Mouse (Mus musculus): Measurements from ENCODE around the gene Nckap5l. TPM values are rescaled to one million over a fixed set of nuclear protein-coding genes. Genes with fewer than 3 reads are reported as not detected.

The Nckap5l gene
- polyA plus RNA-seq, 1 experiment from 2014 or later, result 6.0 TPM

GRCm38 (mm10) chr15:99403159-99403889 is 54.2 kb downstream of the Nckap5l start:
- Histone ChIP-seq H3K4me2 (no peak overlapping the region), H3K9me3 (ENCODE audit: control insufficient read depth, low read length) (no peaks in the 10 kb centered on the region), H3K27me3 (replicated peaks; ENCODE audit: control insufficient read depth, insufficient read depth, low read length) (no peaks in the 10 kb centered on the region), H3K4me3 (ENCODE audit: low read depth, low read length) (no peak overlapping the region), H3K27ac (ENCODE audit: low read depth, low read length) (no peak overlapping the region), H3K4me1 (replicated peaks; ENCODE audit: control insufficient read depth, insufficient read depth, low read length) (peaks cover 18% of the 10 kb centered on the region), H3K9ac (ENCODE audit: low read depth, low read length) (no peak overlapping the region), H3K36me3 (ENCODE audit: control insufficient read depth, insufficient read depth, low read length) (peaks cover 37% of the 10 kb centered on the region)
- DNase-seq (ENCODE audit: low spot score) (no peak), ATAC-seq (replicated peaks; ENCODE audit: low FRiP score) (no peak)
- WGBS, result 84% methylated on average over 12 of the region's 12 CpGs

GRCm38 (mm10) chr15:99400602-99401001 is 56.9 kb downstream of the Nckap5l start:
- Histone ChIP-seq H3K4me1 (replicated peaks; ENCODE audit: control insufficient read depth, insufficient read depth, low read length) (peaks cover 42% of the 10 kb centered on the region), H3K4me2 (no peak overlapping the region), H3K9me3 (ENCODE audit: control insufficient read depth, low read length) (no peaks in the 10 kb centered on the region), H3K9ac (ENCODE audit: low read depth, low read length) (no peak overlapping the region), H3K27ac (ENCODE audit: low read depth, low read length) (no peak overlapping the region), H3K36me3 (ENCODE audit: control insufficient read depth, insufficient read depth, low read length) (peaks cover 14% of the 10 kb centered on the region; the same call in 1 of the 2 replicates), H3K27me3 (replicated peaks; ENCODE audit: control insufficient read depth, insufficient read depth, low read length) (no peaks in the 10 kb centered on the region), H3K4me3 (ENCODE audit: low read depth, low read length) (no peak overlapping the region)
- ATAC-seq (replicated peaks; ENCODE audit: low FRiP score), result no peak
- 82% methylated on average over 6 of the region's 6 CpGs for WGBS
- no peak for DNase-seq (ENCODE audit: low spot score)

DNA sequence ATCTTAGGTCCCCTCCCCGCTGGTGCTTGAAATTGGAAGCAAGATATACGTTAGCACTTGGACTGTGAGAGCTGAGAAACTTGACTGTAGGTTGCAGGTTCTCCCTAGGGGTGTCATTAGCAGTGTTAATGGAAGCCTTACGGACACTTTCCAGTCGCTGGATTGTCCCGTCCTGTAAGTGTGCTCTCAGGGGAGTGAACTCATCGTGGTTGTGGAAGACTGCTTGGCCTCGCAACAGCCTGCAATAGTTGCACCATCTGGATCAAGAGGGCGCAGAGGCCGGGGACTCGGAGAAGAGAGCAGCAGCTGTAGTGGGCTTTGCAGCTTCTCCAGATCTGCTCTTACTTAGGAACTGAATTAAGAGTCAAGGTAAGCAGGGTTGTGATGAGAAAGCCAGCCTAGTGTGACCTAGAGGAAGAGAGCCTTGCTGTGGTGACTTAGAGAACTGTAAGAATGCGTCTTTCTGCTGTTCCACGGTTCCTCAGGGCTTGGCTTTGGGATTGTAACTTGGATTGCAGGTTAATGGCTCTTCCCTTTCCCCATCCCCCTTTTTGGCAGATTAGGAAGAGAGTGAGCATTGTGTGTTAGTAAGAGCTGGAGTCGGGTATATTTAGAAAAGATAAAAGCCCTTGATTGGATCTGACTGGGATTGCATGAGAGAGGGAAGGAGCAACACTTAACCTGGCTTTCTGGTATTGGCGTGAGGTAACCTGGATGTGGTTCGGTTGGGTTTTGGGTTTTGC is 57.9 kb downstream of the Nckap5l start:
- peaks cover 51% of the 10 kb centered on the region for H3K4me1 ChIP-seq (replicated peaks; ENCODE audit: control insufficient read depth, insufficient read depth, low read length)
- no peak overlapping the region for H3K4me2 ChIP-seq
- no peaks in the 10 kb centered on the region for H3K27me3 ChIP-seq (replicated peaks; ENCODE audit: control insufficient read depth, insufficient read depth, low read length)
- no peak overlapping the region for H3K4me3 ChIP-seq (ENCODE audit: low read depth, low read length)
- DNase-seq (ENCODE audit: low spot score) (no peak), ATAC-seq (replicated peaks; ENCODE audit: low FRiP score) (no peak)
- H3K27ac ChIP-seq (ENCODE audit: low read depth, low read length), result no peak overlapping the region
- peaks cover 11% of the 10 kb centered on the region; the same call in 1 of the 2 replicates for H3K36me3 ChIP-seq (ENCODE audit: control insufficient read depth, insufficient read depth, low read length)
- H3K9ac ChIP-seq (ENCODE audit: low read depth, low read length), result no peak overlapping the region
- no peaks in the 10 kb centered on the region for H3K9me3 ChIP-seq (ENCODE audit: control insufficient read depth, low read length)
- 78% methylated on average over 15 of the region's 15 CpGs for WGBS

DNA sequence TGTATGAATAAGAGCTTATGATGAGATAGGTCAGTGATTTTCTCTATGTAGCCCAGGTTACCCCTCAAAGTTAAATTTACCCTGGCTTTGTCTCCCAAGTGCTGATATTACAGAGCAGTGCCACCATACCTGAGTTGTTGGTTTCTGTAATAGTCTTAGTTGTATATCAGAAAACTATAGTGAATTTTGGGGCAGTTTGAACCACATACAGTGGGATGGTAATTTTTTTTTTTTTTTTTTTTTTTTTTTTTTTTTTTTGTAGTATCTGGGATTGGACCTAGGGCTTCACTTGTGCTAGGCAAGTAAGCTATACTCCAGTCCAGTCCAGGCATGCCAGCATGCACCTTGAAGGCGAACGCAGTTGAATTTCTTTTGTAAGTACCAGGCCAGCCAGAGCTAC is 59.9 kb downstream of the Nckap5l start:
- DNase-seq (ENCODE audit: low spot score) (no peak), ATAC-seq (replicated peaks; ENCODE audit: low FRiP score) (no peak)
- H3K9me3 ChIP-seq (ENCODE audit: control insufficient read depth, low read length), result no peaks in the 10 kb centered on the region
- no peak overlapping the region for H3K4me2 ChIP-seq
- no peak overlapping the region for H3K27ac ChIP-seq (ENCODE audit: low read depth, low read length)
- WGBS, result 89% methylated on average over 2 of the region's 2 CpGs
- no peak overlapping the region for H3K4me3 ChIP-seq (ENCODE audit: low read depth, low read length)
- H3K4me1 ChIP-seq (replicated peaks; ENCODE audit: control insufficient read depth, insufficient read depth, low read length), result peaks cover 61% of the 10 kb centered on the region
- H3K27me3 ChIP-seq (replicated peaks; ENCODE audit: control insufficient read depth, insufficient read depth, low read length), result no peaks in the 10 kb centered on the region
- H3K36me3 ChIP-seq (ENCODE audit: control insufficient read depth, insufficient read depth, low read length), result no peaks in the 10 kb centered on the region; the same call in 1 of the 2 replicates
- H3K9ac ChIP-seq (ENCODE audit: low read depth, low read length), result no peak overlapping the region

DNA sequence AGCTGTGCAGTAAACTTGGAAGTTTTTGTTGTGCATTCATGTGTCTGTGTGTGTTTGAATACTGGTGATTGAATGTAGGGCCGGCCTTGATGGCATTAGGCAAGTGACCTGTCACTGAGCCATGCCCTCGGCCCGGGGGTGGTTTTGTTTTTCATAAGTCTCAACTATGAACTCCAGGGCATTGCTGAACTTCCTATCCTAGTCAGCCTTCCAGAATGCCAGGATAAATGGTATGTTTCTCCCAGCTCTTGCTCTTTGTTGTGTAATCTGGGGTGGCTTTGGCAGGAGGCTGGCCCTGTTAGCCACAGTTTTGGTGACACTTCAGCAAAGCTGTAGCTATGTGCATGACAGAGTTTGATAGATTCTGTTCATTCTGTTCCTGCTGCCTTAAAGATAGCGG is 60.7 kb downstream of the Nckap5l start:
- H3K4me1 ChIP-seq (replicated peaks; ENCODE audit: control insufficient read depth, insufficient read depth, low read length), result peaks cover 67% of the 10 kb centered on the region
- ATAC-seq (replicated peaks; ENCODE audit: low FRiP score), result no peak
- 70% methylated on average over 4 of the region's 4 CpGs for WGBS
- no peak overlapping the region for H3K4me3 ChIP-seq (ENCODE audit: low read depth, low read length)
- DNase-seq (ENCODE audit: low spot score), result no peak
- no peaks in the 10 kb centered on the region for H3K9me3 ChIP-seq (ENCODE audit: control insufficient read depth, low read length)
- H3K36me3 ChIP-seq (ENCODE audit: control insufficient read depth, insufficient read depth, low read length), result no peaks in the 10 kb centered on the region
- peak overlapping the region; percentile 58 for H3K4me2 ChIP-seq
- H3K27ac ChIP-seq (ENCODE audit: low read depth, low read length), result no peak overlapping the region
- H3K27me3 ChIP-seq (replicated peaks; ENCODE audit: control insufficient read depth, insufficient read depth, low read length), result no peaks in the 10 kb centered on the region
- H3K9ac ChIP-seq (ENCODE audit: low read depth, low read length), result 0 out of 2 replicates have a peak overlapping the region, but pooled peaks have one; percentile 14

DNA sequence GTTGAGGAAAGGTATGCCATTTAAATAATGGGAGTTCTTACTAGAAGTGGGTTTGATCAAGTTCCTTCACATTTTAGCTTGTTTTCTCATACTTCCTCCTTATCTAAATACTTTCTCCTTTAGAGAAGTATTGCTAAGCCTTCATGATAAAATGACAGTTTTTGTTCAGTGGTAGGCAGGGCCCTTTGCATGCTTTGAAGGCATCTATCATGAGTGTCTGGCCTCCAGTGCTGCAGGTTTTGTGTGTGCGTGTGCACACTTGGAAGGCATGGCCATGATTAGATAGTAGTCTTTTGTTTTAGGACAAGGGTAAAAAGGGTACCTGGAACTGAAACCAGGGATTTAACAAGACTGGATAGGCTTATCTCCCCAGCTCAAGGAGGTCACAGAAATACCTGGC is 61.1 kb downstream of the Nckap5l start:
- Histone ChIP-seq H3K4me2 (peak overlapping the region; percentile 58), H3K36me3 (ENCODE audit: control insufficient read depth, insufficient read depth, low read length) (no peaks in the 10 kb centered on the region), H3K9me3 (ENCODE audit: control insufficient read depth, low read length) (no peaks in the 10 kb centered on the region), H3K27me3 (replicated peaks; ENCODE audit: control insufficient read depth, insufficient read depth, low read length) (no peaks in the 10 kb centered on the region), H3K9ac (ENCODE audit: low read depth, low read length) (no peak overlapping the region), H3K4me1 (replicated peaks; ENCODE audit: control insufficient read depth, insufficient read depth, low read length) (peaks cover 67% of the 10 kb centered on the region), H3K27ac (ENCODE audit: low read depth, low read length) (peak overlapping the region; percentile 27; the same call in 1 of the 2 replicates), H3K4me3 (ENCODE audit: low read depth, low read length) (no peak overlapping the region)
- WGBS, result 28% methylated on average over 1 of the region's 1 CpGs
- DNase-seq (ENCODE audit: low spot score) (no peak), ATAC-seq (replicated peaks; ENCODE audit: low FRiP score) (no peak)

DNA sequence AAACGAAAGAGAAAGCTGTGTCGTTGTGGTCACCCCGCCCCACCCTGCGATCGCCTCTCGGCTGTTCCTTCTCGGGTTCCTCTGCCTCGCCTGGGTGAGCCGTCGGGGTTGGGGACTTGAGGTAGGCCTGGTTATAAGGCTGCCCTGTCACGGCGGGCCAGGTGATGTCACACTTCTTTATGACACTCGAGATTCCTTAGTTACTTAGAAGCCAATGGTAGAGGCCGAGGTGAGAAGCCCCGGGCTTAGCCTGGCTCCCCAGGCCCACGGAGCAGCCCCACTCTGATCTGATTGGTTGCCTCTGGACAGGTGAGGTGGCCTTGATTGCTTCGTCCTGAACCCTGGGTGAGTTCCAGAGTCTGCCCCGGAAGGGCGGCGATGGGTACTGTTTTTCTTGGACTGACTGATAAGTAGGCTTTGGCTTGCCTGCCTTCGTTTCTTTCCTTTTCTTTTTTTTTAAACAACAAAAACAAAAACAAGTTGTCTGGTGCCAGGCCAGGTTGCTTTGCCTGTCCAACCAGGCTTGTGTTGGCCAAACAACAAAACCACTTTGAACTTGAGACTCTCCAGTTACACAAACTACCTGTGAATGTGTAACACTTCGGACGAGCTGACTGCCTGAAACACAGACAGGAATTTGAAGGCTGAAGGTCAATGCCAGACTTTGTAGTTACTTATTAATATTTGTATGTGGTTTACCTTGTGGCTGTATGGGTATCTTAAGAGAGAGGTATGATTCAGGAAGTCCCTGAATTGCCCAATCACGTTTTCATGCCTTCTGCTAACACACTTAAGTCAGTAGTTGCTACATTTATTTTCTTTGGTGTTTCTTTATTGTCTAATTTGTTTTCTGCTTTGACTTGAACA is 63.9 kb downstream of the Nckap5l start:
- Histone ChIP-seq H3K36me3 (ENCODE audit: control insufficient read depth, insufficient read depth, low read length) (no peaks in the 10 kb centered on the region), H3K27ac (ENCODE audit: low read depth, low read length) (peak overlapping the region; percentile 83), H3K9me3 (ENCODE audit: control insufficient read depth, low read length) (no peaks in the 10 kb centered on the region), H3K4me2 (peak overlapping the region; percentile 94), H3K4me3 (ENCODE audit: low read depth, low read length) (peak overlapping the region; percentile 81), H3K4me1 (replicated peaks; ENCODE audit: control insufficient read depth, insufficient read depth, low read length) (peaks cover 57% of the 10 kb centered on the region), H3K9ac (ENCODE audit: low read depth, low read length) (peak overlapping the region; percentile 82), H3K27me3 (replicated peaks; ENCODE audit: control insufficient read depth, insufficient read depth, low read length) (no peaks in the 10 kb centered on the region)
- DNase-seq (ENCODE audit: low spot score), result no peak
- peak; percentile 35 for ATAC-seq (replicated peaks; ENCODE audit: low FRiP score)
- 5% methylated on average over 24 of the region's 24 CpGs for WGBS

Measured in liver, embryonic 11.5 days (tissue).